Mouse (Mus musculus): Measurements from ENCODE around the gene St6gal1. TPM values are rescaled to one million over a fixed set of nuclear protein-coding genes. Genes with fewer than 3 reads are reported as not detected.
A peak's percentile ranks its signal among the peaks of the same experiment; 100 is the strongest.

The St6gal1 gene
- polyA plus RNA-seq, 1 experiment: 4.2 TPM

- TF ChIP-seq POLR2A (IDR thresholded peaks at IDR 0.05; ENCODE audit: control insufficient read depth, low read depth, low read length) (0 out of 2 replicates have a peak, but pooled peaks have one; percentile 17), CTCF (IDR thresholded peaks at IDR 0.05; ENCODE audit: control insufficient read depth, insufficient read depth, insufficient replicate concordance, low read depth, low read length) (no peak)
- H3K27ac ChIP-seq (ENCODE audit: control insufficient read depth, insufficient read depth, low read depth, low read length): peak overlapping the region; percentile 74; the same call in 1 of the 2 replicates
- no peaks in the 10 kb centered on the region for H3K27me3 ChIP-seq (ENCODE audit: control insufficient read depth, insufficient read depth, low read length)
- no peak overlapping the region for H3K4me3 ChIP-seq (ENCODE audit: control insufficient read depth, low read depth, low read length)
- H3K4me1 ChIP-seq (ENCODE audit: control insufficient read depth, insufficient read depth, low read length): peaks cover 3% of the 10 kb centered on the region
- no peaks in the 10 kb centered on the region for H3K36me3 ChIP-seq (ENCODE audit: control insufficient read depth, insufficient read depth, low read length)
Measured at GRCm38 (mm10) chr16:23239583-23239982, 15.0 kb downstream of the St6gal1 start.

GRCm38 (mm10) chr16:23240049-23240949 lies 15.8 kb downstream of the St6gal1 start:
- TF ChIP-seq CTCF (IDR thresholded peaks at IDR 0.05; ENCODE audit: control insufficient read depth, insufficient read depth, insufficient replicate concordance, low read depth, low read length) (no peak), POLR2A (IDR thresholded peaks at IDR 0.05; ENCODE audit: control insufficient read depth, low read depth, low read length) (peak; percentile 27; the same call in 1 of the 2 replicates)
- no peaks in the 10 kb centered on the region for H3K36me3 ChIP-seq (ENCODE audit: control insufficient read depth, insufficient read depth, low read length)
- H3K4me3 ChIP-seq (ENCODE audit: control insufficient read depth, low read depth, low read length): no peak overlapping the region
- peaks cover 3% of the 10 kb centered on the region for H3K4me1 ChIP-seq (ENCODE audit: control insufficient read depth, insufficient read depth, low read length)
- peak overlapping the region; percentile 74 for H3K27ac ChIP-seq (ENCODE audit: control insufficient read depth, insufficient read depth, low read depth, low read length)
- no peaks in the 10 kb centered on the region for H3K27me3 ChIP-seq (ENCODE audit: control insufficient read depth, insufficient read depth, low read length)

GRCm38 (mm10) chr16:23240950-23241259 lies 16.4 kb downstream of the St6gal1 start:
- H3K36me3 ChIP-seq (ENCODE audit: control insufficient read depth, insufficient read depth, low read length): no peaks in the 10 kb centered on the region
- TF ChIP-seq POLR2A (IDR thresholded peaks at IDR 0.05; ENCODE audit: control insufficient read depth, low read depth, low read length): no peak
- no peak for TF ChIP-seq CTCF (IDR thresholded peaks at IDR 0.05; ENCODE audit: control insufficient read depth, insufficient read depth, insufficient replicate concordance, low read depth, low read length)
- peaks cover 3% of the 10 kb centered on the region for H3K4me1 ChIP-seq (ENCODE audit: control insufficient read depth, insufficient read depth, low read length)
- no peaks in the 10 kb centered on the region for H3K27me3 ChIP-seq (ENCODE audit: control insufficient read depth, insufficient read depth, low read length)
- H3K4me3 ChIP-seq (ENCODE audit: control insufficient read depth, low read depth, low read length): no peak overlapping the region
- peak overlapping the region; percentile 32 for H3K27ac ChIP-seq (ENCODE audit: control insufficient read depth, insufficient read depth, low read depth, low read length)

GRCm38 (mm10) chr16:23243726-23244425 lies 19.3 kb downstream of the St6gal1 start:
- TF ChIP-seq CTCF (IDR thresholded peaks at IDR 0.05; ENCODE audit: control insufficient read depth, insufficient read depth, insufficient replicate concordance, low read depth, low read length) (no peak), POLR2A (IDR thresholded peaks at IDR 0.05; ENCODE audit: control insufficient read depth, low read depth, low read length) (no peak)
- peaks cover 3% of the 10 kb centered on the region for H3K4me1 ChIP-seq (ENCODE audit: control insufficient read depth, insufficient read depth, low read length)
- H3K27ac ChIP-seq (ENCODE audit: control insufficient read depth, insufficient read depth, low read depth, low read length): no peak overlapping the region; the same call in 1 of the 2 replicates
- H3K27me3 ChIP-seq (ENCODE audit: control insufficient read depth, insufficient read depth, low read length): no peaks in the 10 kb centered on the region
- no peaks in the 10 kb centered on the region for H3K36me3 ChIP-seq (ENCODE audit: control insufficient read depth, insufficient read depth, low read length)
- H3K4me3 ChIP-seq (ENCODE audit: control insufficient read depth, low read depth, low read length): no peak overlapping the region

GRCm38 (mm10) chr16:23244486-23244885 lies 19.9 kb downstream of the St6gal1 start:
- Histone ChIP-seq H3K36me3 (ENCODE audit: control insufficient read depth, insufficient read depth, low read length) (no peaks in the 10 kb centered on the region), H3K4me3 (ENCODE audit: control insufficient read depth, low read depth, low read length) (no peak overlapping the region), H3K4me1 (ENCODE audit: control insufficient read depth, insufficient read depth, low read length) (peaks cover 3% of the 10 kb centered on the region), H3K27ac (ENCODE audit: control insufficient read depth, insufficient read depth, low read depth, low read length) (peak overlapping the region; percentile 57; the same call in 1 of the 2 replicates), H3K27me3 (ENCODE audit: control insufficient read depth, insufficient read depth, low read length) (no peaks in the 10 kb centered on the region)
- no peak for TF ChIP-seq CTCF (IDR thresholded peaks at IDR 0.05; ENCODE audit: control insufficient read depth, insufficient read depth, insufficient replicate concordance, low read depth, low read length)
- TF ChIP-seq POLR2A (IDR thresholded peaks at IDR 0.05; ENCODE audit: control insufficient read depth, low read depth, low read length): no peak

GRCm38 (mm10) chr16:23249285-23249684 lies 24.7 kb downstream of the St6gal1 start:
- Histone ChIP-seq H3K36me3 (ENCODE audit: control insufficient read depth, insufficient read depth, low read length) (no peaks in the 10 kb centered on the region), H3K27ac (ENCODE audit: control insufficient read depth, insufficient read depth, low read depth, low read length) (no peak overlapping the region), H3K4me3 (ENCODE audit: control insufficient read depth, low read depth, low read length) (no peak overlapping the region), H3K4me1 (ENCODE audit: control insufficient read depth, insufficient read depth, low read length) (no peaks in the 10 kb centered on the region; the same call in none of the 2 replicates), H3K27me3 (ENCODE audit: control insufficient read depth, insufficient read depth, low read length) (no peaks in the 10 kb centered on the region)
- TF ChIP-seq POLR2A (IDR thresholded peaks at IDR 0.05; ENCODE audit: control insufficient read depth, low read depth, low read length) (no peak), CTCF (IDR thresholded peaks at IDR 0.05; ENCODE audit: control insufficient read depth, insufficient read depth, insufficient replicate concordance, low read depth, low read length) (no peak)

GRCm38 (mm10) chr16:23249762-23250161 lies 25.2 kb downstream of the St6gal1 start:
- Histone ChIP-seq H3K36me3 (ENCODE audit: control insufficient read depth, insufficient read depth, low read length) (no peaks in the 10 kb centered on the region), H3K27me3 (ENCODE audit: control insufficient read depth, insufficient read depth, low read length) (no peaks in the 10 kb centered on the region), H3K27ac (ENCODE audit: control insufficient read depth, insufficient read depth, low read depth, low read length) (no peak overlapping the region), H3K4me3 (ENCODE audit: control insufficient read depth, low read depth, low read length) (no peak overlapping the region), H3K4me1 (ENCODE audit: control insufficient read depth, insufficient read depth, low read length) (no peaks in the 10 kb centered on the region; the same call in 1 of the 2 replicates)
- TF ChIP-seq POLR2A (IDR thresholded peaks at IDR 0.05; ENCODE audit: control insufficient read depth, low read depth, low read length): no peak
- no peak for TF ChIP-seq CTCF (IDR thresholded peaks at IDR 0.05; ENCODE audit: control insufficient read depth, insufficient read depth, insufficient replicate concordance, low read depth, low read length)
